Mouse (Mus musculus): ENCODE results near the gene Aloxe3.

DNA sequence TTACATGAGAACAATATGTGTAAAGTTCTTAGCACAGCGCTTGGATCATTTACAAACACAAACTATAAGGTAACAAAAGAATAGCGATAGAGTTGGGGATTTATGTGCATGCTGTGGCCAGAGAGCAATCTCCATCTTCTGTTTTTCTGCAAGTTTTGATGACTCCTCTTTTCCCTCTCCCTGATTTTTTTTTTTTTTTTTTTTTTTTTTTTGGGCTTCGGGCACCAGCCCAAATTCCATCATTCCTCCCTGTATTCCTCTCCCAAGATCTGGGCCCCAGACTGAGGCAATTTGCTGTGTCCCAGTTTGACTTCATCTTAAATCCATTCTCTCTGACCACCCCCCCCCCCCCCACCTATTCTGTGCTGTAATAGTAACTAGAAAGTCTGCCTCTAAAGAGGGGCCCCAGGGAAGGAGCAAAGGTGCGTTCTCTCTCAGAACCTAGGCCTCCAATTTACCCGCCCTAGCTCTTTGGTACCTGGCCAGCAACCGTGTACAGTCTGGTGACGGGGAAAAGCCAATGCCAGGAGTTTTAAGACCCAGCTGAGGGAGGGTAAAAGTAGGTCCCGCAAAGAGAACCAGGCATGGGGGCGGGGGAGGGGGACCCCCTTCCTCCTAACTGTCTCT, 29.2 kb upstream of the Aloxe3 start:
- TF ChIP-seq CTCF (IDR thresholded peaks at IDR 0.05; ENCODE audit: low read depth) (no peak), EP300 (IDR thresholded peaks at IDR 0.05; ENCODE audit: low read depth) (no peak)
